Mouse (Mus musculus) MEL (cell line): ENCODE data around the gene Ube2q1. TPM values are rescaled to one million over a fixed set of nuclear protein-coding genes. Genes with fewer than 3 reads are reported as not detected.
A peak's percentile ranks its signal among the peaks of the same experiment; 100 is the strongest.

Experiments used
- DNase-seq: peaks from one replicate; pipeline ENCODE4 v3.0.0; 2011; ENCODE audit warnings: low read depth, low spot score
- H3K27ac ChIP-seq: 2 replicates; pipeline ENCODE4 v1.5.1; 2012; ENCODE audit warnings: low read depth, mild to moderate bottlenecking, control low read depth, low read length, moderate library complexity; ENCODE audit not compliant: control insufficient read depth
- H3K27me3 ChIP-seq, 2 experiments: fragments of 150-350 bp in 1 of 2; sonication (generic) in 1 of 2; 2 replicates each; pipeline ENCODE4 v1.6.1; 2012; ENCODE audit warnings: low read length in 2 of 2, mild to moderate bottlenecking in 2 of 2, improper control_type of control experiment in 1 of 2, moderate library complexity in 1 of 2; ENCODE audit not compliant: insufficient read depth in 2 of 2, control insufficient read depth in 1 of 2
- H3K36me3 ChIP-seq, 2 experiments: 2 replicates each; pipeline ENCODE4 v1.6.1; 2012 to 2014; ENCODE audit warnings: low read length in 2 of 2, improper control_type of control experiment in 1 of 2, inconsistent platforms in 1 of 2, mild to moderate bottlenecking in 1 of 2; ENCODE audit not compliant: insufficient read depth in 2 of 2, control insufficient read depth in 1 of 2
- H3K4me1 ChIP-seq, 2 experiments: fragments of 150-350 bp in 1 of 2; sonication (generic) in 1 of 2; 2 replicates each; pipeline ENCODE4 v1.6.1; 2012; ENCODE audit warnings: low read length in 2 of 2, improper control_type of control experiment in 1 of 2, mild to moderate bottlenecking in 1 of 2; ENCODE audit not compliant: insufficient read depth in 2 of 2, control insufficient read depth in 1 of 2
- H3K4me3 ChIP-seq, 2 experiments: fragments of 150-350 bp in 1 of 2; sonication (generic) in 1 of 2; 2 replicates each; pipeline ENCODE4 v1.5.1; 2012; ENCODE audit warnings: low read depth in 2 of 2, low read length in 2 of 2, mild to moderate bottlenecking in 2 of 2, moderate library complexity in 2 of 2, control low read depth in 1 of 2, improper control_type of control experiment in 1 of 2; ENCODE audit not compliant: control insufficient read depth in 1 of 2, insufficient read depth in 1 of 2
- H3K79me2 ChIP-seq: 2 replicates; pipeline ENCODE4 v1.6.1; 2012; ENCODE audit warnings: mild to moderate bottlenecking, low read length, moderate library complexity; ENCODE audit not compliant: control insufficient read depth, poor library complexity, insufficient read depth
- H3K9ac ChIP-seq: 2 replicates; pipeline ENCODE4 v1.6.1; 2012; ENCODE audit warnings: low read depth, mild to moderate bottlenecking, control low read depth, low read length, moderate library complexity; ENCODE audit not compliant: control insufficient read depth, poor library complexity, severe bottlenecking
- H3K9me3 ChIP-seq: fragments of 150-350 bp; sonication (generic); replicated peaks from 2 replicates; pipeline ENCODE4 v1.6.1; 2012; ENCODE audit warnings: mild to moderate bottlenecking, low read length, improper control_type of control experiment, moderate library complexity; ENCODE audit not compliant: insufficient read depth
- CTCF ChIP-seq, 3 experiments: IDR thresholded peaks in 2 of 3; conservative IDR thresholded peaks in 1 of 3; 2 replicates each; pipeline ENCODE4 v1.5.1; 2011 to 2012; ENCODE audit warnings: low read length in 3 of 3, low read depth in 2 of 3, mild to moderate bottlenecking in 2 of 3, improper control_type of control experiment in 1 of 3, inconsistent platforms in 1 of 3, mixed read lengths in 1 of 3, moderate library complexity in 1 of 3; ENCODE audit not compliant: control insufficient read depth in 1 of 3, insufficient read depth in 1 of 3, poor library complexity in 1 of 3, severe bottlenecking in 1 of 3
- ELF1 ChIP-seq: IDR thresholded peaks from 2 replicates; pipeline ENCODE4 v1.6.1; 2014; ENCODE audit warnings: low read depth, mild to moderate bottlenecking, inconsistent platforms, low read length, improper control_type of control experiment, moderate library complexity
- EP300 ChIP-seq, 2 experiments: IDR thresholded peaks; 2 replicates each; pipeline ENCODE4 v1.6.1; 2011; ENCODE audit warnings: improper control_type of control experiment in 2 of 2, low read length in 2 of 2, low read depth in 1 of 2, mild to moderate bottlenecking in 1 of 2
- GATA1 ChIP-seq: IDR thresholded peaks from 2 replicates; pipeline ENCODE4 v1.6.1; 2011; ENCODE audit warnings: low read depth, low read length, improper control_type of control experiment
- MAFK ChIP-seq: IDR thresholded peaks from 2 replicates; pipeline ENCODE4 v1.6.1; 2011; ENCODE audit warnings: low read depth, mild to moderate bottlenecking, low read length, improper control_type of control experiment, borderline replicate concordance
- MAX ChIP-seq: IDR thresholded peaks from 2 replicates; pipeline ENCODE4 v1.6.1; 2011; ENCODE audit warnings: low read length, improper control_type of control experiment
- MAZ ChIP-seq: IDR thresholded peaks from 2 replicates; pipeline ENCODE4 v1.6.1; 2012; ENCODE audit warnings: low read depth, mild to moderate bottlenecking, inconsistent platforms, low read length, improper control_type of control experiment
- MEF2A ChIP-seq: IDR thresholded peaks from 2 replicates; pipeline ENCODE4 v1.6.1; 2014; ENCODE audit warnings: low read depth, mild to moderate bottlenecking, inconsistent platforms, low read length, improper control_type of control experiment; ENCODE audit not compliant: poor library complexity, insufficient replicate concordance, severe bottlenecking; ENCODE audit errors: extremely low read depth
- MXI1 ChIP-seq: IDR thresholded peaks from 2 replicates; pipeline ENCODE4 v1.6.1; 2011; ENCODE audit warnings: mild to moderate bottlenecking, low read depth, low read length, improper control_type of control experiment
- MYB ChIP-seq: IDR thresholded peaks from 2 replicates; pipeline ENCODE4 v1.6.1; 2011; ENCODE audit warnings: mild to moderate bottlenecking, low read depth, low read length, improper control_type of control experiment
- MYC ChIP-seq: IDR thresholded peaks from 2 replicates; pipeline ENCODE4 v1.6.1; 2011; ENCODE audit warnings: low read depth, mild to moderate bottlenecking, low read length, improper control_type of control experiment, moderate library complexity
- NRF1 ChIP-seq: IDR thresholded peaks from 2 replicates; pipeline ENCODE4 v1.6.1; 2014; ENCODE audit warnings: low read depth, mild to moderate bottlenecking, inconsistent platforms, low read length, improper control_type of control experiment, moderate library complexity; ENCODE audit not compliant: poor library complexity, insufficient read depth, severe bottlenecking
- POLR2A ChIP-seq, 2 experiments: IDR thresholded peaks; 2 replicates each; pipeline ENCODE4 v1.6.1; 2011 to 2012; ENCODE audit warnings: low read length in 2 of 2, mild to moderate bottlenecking in 2 of 2, control low read depth in 1 of 2, improper control_type of control experiment in 1 of 2, low read depth in 1 of 2, moderate library complexity in 1 of 2; ENCODE audit not compliant: control insufficient read depth in 1 of 2, insufficient read depth in 1 of 2, poor library complexity in 1 of 2
- POLR2AphosphoS2 ChIP-seq: IDR thresholded peaks from 2 replicates; pipeline ENCODE4 v1.6.1; 2011; ENCODE audit warnings: low read length, improper control_type of control experiment
- RCOR1 ChIP-seq: IDR thresholded peaks from 2 replicates; pipeline ENCODE4 v1.6.1; 2012; ENCODE audit warnings: low read depth, mild to moderate bottlenecking, inconsistent platforms, low read length, improper control_type of control experiment
- USF1 ChIP-seq: IDR thresholded peaks from 2 replicates; pipeline ENCODE4 v1.6.1; 2014; ENCODE audit warnings: low read depth, mild to moderate bottlenecking, inconsistent platforms, low read length, improper control_type of control experiment, moderate library complexity
- ZKSCAN1 ChIP-seq: IDR thresholded peaks from 2 replicates; pipeline ENCODE4 v1.6.1; 2012; ENCODE audit warnings: low read depth, mild to moderate bottlenecking, inconsistent platforms, low read length, improper control_type of control experiment, moderate library complexity
- ZMIZ1 ChIP-seq: IDR thresholded peaks from 2 replicates; pipeline ENCODE4 v1.6.1; 2012; ENCODE audit warnings: low read depth, mild to moderate bottlenecking, inconsistent platforms, low read length, improper control_type of control experiment, moderate library complexity
- polyA plus RNA-seq, 2 experiments: library from polyadenylated mRNA; stranded (reverse) in 1 of 2; unstranded in 1 of 2; fragments of >175 nt in 1 of 2; fragments of >200 nt in 1 of 2; gene quantifications; 2 replicates each; pipeline versions ENCODE4 v1.2.1 to v1.2.4; 2012; ENCODE audit warnings: low replicate concordance in 2 of 2, low read depth in 1 of 2; ENCODE audit not compliant: insufficient read length in 2 of 2, insufficient read depth in 1 of 2, missing spikeins in 1 of 2
- total RNA-seq: library from RNA; depleted of rRNA; stranded (reverse); fragments of 300-350 nt; gene quantifications from 2 replicates; pipeline ENCODE4 v1.2.3, GENCODE M21; 2012

Ube2q1 gene
- total and polyA plus RNA-seq, 3 experiments: 73.8 to 162 (median 89.0) TPM

- TF ChIP-seq MAZ: 0 out of 2 replicates have a peak, but pooled peaks have one; percentile 55
- no peak for TF ChIP-seq NRF1
- TF ChIP-seq MYC: no peak
Observed at GRCm38 (mm10) chr3:89784991-89785753, 11.8 kb downstream of the Ube2q1 start (continued).

- Histone ChIP-seq H3K4me1 (peaks cover 0 to 5% of the 10 kb centered on the region in 2 experiments; a peak in 1 of 4 replicates), H3K4me3 (no peak overlapping the region), H3K9me3 (no peaks in the 10 kb centered on the region), H3K27me3 (peaks cover 0 to 1% of the 10 kb centered on the region in 2 experiments), H3K27ac (no peak overlapping the region), H3K36me3 (peaks cover 0 to 6% of the 10 kb centered on the region in 2 experiments; a peak in 2 of 4 replicates), H3K79me2 (no peaks in the 10 kb centered on the region), H3K9ac (no peak overlapping the region)
- no peak for DNase-seq
- TF ChIP-seq POLR2A (IDR thresholded peaks at IDR 0.05; ENCODE audit: control insufficient read depth in 1 of 2, insufficient read depth in 1 of 2, low read depth in 1 of 2, low read length in 2 of 2, poor library complexity in 1 of 2) (no peak), USF1 (no peak), ZKSCAN1 (no peak), GATA1 (no peak), POLR2AphosphoS2 (no peak), ZMIZ1 (no peak), MAFK (no peak), MXI1 (no peak), RCOR1 (no peak), MEF2A (no peak), MAX (no peak), EP300 (IDR thresholded peaks at IDR 0.05; ENCODE audit: low read depth in 1 of 2, low read length in 2 of 2) (no peak)
Observed at GRCm38 (mm10) chr3:89786275-89786674, 12.9 kb downstream of the Ube2q1 start.

GRCm38 (mm10) chr3:89788680-89789352 is 15.4 kb downstream of the Ube2q1 start:
- no peak for DNase-seq
- H3K9me3 ChIP-seq: no peaks in the 10 kb centered on the region
- H3K9ac ChIP-seq: no peak overlapping the region
- 0 out of 6 replicates have a peak, but pooled peaks of 1 of the 3 experiments have one; percentile 25 for TF ChIP-seq CTCF (IDR thresholded peaks at IDR 0.05 in 2 of 3, conservative IDR thresholded peaks at IDR 0.05 in 1 of 3; ENCODE audit: control insufficient read depth in 1 of 3, insufficient read depth in 1 of 3, low read depth in 2 of 3, low read length in 3 of 3, poor library complexity in 1 of 3, severe bottlenecking in 1 of 3)
- TF ChIP-seq ELF1: no peak
- TF ChIP-seq MYB: no peak
- peaks cover 0 to 5% of the 10 kb centered on the region in 2 experiments; a peak in 1 of 4 replicates for H3K4me1 ChIP-seq
- peaks cover 0 to 1% of the 10 kb centered on the region in 2 experiments for H3K27me3 ChIP-seq
- H3K79me2 ChIP-seq: no peaks in the 10 kb centered on the region
- no peaks in the 10 kb centered on the region for H3K36me3 ChIP-seq
- H3K4me3 ChIP-seq: no peak overlapping the region
- H3K27ac ChIP-seq: no peak overlapping the region
